Mouse (Mus musculus) lung, embryonic 14.5 days (tissue): ENCODE results near the gene Ppef2. TPM values are rescaled to one million over a fixed set of nuclear protein-coding genes. Genes with fewer than 3 reads are reported as not detected.
A peak's percentile ranks its signal among the peaks of the same experiment; 100 is the strongest.

Experiments
- ATAC-seq: fragments of 200-750 bp; cut with Nextera tagmentation; 2 replicates; pipeline ENCODE4 v1.8.0; 2017; ENCODE audit warnings: mild to moderate bottlenecking, moderate TSS enrichment, moderate library complexity; ENCODE audit not compliant: insufficient read depth
- DNase-seq: peaks from one replicate; pipeline ENCODE4 v3.0.0-alpha.2; 2015
- H3K27ac ChIP-seq: fragments of 300-500 bp; sonication (generic); 2 replicates; pipeline ENCODE4 v1.5.1; 2014; ENCODE audit warnings: low read depth, mild to moderate bottlenecking, moderate library complexity
- H3K27me3 ChIP-seq: fragments of 300-500 bp; sonication (generic); 2 replicates; pipeline ENCODE4 v1.6.1; 2014; ENCODE audit warnings: low read length, control low read depth; ENCODE audit not compliant: insufficient read depth
- H3K36me3 ChIP-seq: fragments of 300-500 bp; sonication (generic); 2 replicates; pipeline ENCODE4 v1.6.1; 2014; ENCODE audit warnings: control low read depth; ENCODE audit not compliant: insufficient read depth
- H3K4me1 ChIP-seq: fragments of 300-500 bp; sonication (generic); 2 replicates; pipeline ENCODE4 v1.6.1; 2014; ENCODE audit warnings: antibody characterized with exemption, control low read depth; ENCODE audit not compliant: insufficient read depth
- H3K4me2 ChIP-seq: fragments of 300-500 bp; sonication (generic); 2 replicates; pipeline ENCODE4 v1.6.1; 2014; ENCODE audit warnings: mild to moderate bottlenecking
- H3K4me3 ChIP-seq: fragments of 300-500 bp; sonication (generic); 2 replicates; pipeline ENCODE4 v1.5.1; 2014; ENCODE audit warnings: low read depth, low read length
- H3K9ac ChIP-seq: fragments of 300-500 bp; sonication (generic); 2 replicates; pipeline ENCODE4 v1.6.1; 2014
- H3K9me3 ChIP-seq: fragments of 300-500 bp; sonication (generic); 2 replicates; pipeline ENCODE4 v1.6.1; 2016; ENCODE audit warnings: low read depth, low read length, control low read depth
- CTCF ChIP-seq: IDR thresholded peaks from 2 replicates; pipeline ENCODE4 v1.5.1; 2016; ENCODE audit warnings: antibody characterized with exemption, low read depth
- WGBS: fragments of 180-500 bp; shearing (Covaris S2); extraction: QIAGEN DNeasy Blood & Tissue Kit; methylation state at CpG from one replicate; pipeline ENCODE4 v1.1.7; 2014; 5-methylcytosine and 5-hydroxymethylcytosine counted together
- polyA plus RNA-seq: library from polyadenylated mRNA; unstranded; fragments of >200 nt; fragmentation: Nextera tagmentation; extraction: Ambion mirVana; gene quantifications from 2 replicates; pipeline ENCODE4 v1.2.1, GENCODE M21; 2014

Gene Ppef2
- polyA plus RNA-seq, 1 experiment from 2014 or later: 0.14 TPM

DNA sequence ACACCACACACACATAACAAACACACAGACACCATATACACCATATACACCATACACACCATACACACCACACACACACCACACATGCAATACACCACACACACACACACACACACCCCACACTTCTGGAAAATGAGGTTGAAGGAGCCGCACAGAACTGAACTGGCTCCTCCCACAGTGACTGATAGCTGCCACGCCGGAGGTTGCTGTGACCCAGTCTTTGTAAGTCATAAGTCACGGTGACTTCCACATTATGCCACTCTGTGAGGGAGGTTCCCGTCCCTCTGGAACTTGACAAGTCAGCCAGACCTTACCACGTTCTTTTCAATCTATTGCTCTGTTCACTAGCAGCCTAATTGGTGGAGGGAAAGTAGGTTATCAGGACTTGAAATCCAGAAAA is 1.6 kb downstream of the Ppef2 start:
- 65% methylated on average over 6 of the region's 6 CpGs for WGBS
- ATAC-seq: no peak
- DNase-seq: no peak
- Histone ChIP-seq H3K4me3 (no peak overlapping the region), H3K9me3 (no peaks in the 10 kb centered on the region), H3K9ac (no peak overlapping the region), H3K4me1 (no peaks in the 10 kb centered on the region), H3K27me3 (no peaks in the 10 kb centered on the region), H3K36me3 (no peaks in the 10 kb centered on the region), H3K4me2 (no peak overlapping the region), H3K27ac (no peak overlapping the region)
- TF ChIP-seq CTCF: no peak

DNA sequence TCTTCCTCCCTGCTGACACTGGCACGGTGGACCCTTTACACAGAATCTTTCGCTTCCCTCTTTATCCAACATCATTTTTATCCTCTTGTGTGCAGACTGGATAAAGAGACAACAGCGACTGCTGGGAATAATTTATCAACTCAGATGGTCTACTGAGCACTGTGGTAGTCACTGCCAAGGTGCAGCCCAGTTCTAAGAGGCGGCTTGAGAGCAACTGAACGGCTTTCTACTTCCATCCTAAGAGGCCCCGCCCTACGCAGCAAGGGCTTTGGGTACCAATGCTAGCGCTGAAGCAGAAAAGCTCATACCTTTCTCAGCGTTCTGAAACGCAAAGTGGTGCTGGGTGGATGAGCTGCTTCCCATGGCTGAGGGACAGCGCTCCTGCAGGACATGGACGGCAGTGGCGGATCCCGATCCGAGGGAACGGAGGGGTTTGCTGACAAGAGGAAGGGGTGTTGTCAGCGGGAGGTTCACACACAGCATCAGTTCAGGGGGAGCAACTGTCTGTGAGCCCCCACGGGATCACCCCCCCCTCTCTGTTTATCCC is 3.2 kb downstream of the Ppef2 start:
- Histone ChIP-seq H3K36me3 (no peaks in the 10 kb centered on the region), H3K27ac (no peak overlapping the region), H3K9ac (no peak overlapping the region), H3K9me3 (no peaks in the 10 kb centered on the region), H3K4me3 (no peak overlapping the region), H3K4me1 (no peaks in the 10 kb centered on the region), H3K4me2 (0 out of 2 replicates have a peak overlapping the region, but pooled peaks have one; percentile 20), H3K27me3 (no peaks in the 10 kb centered on the region)
- ATAC-seq: 0 out of 2 replicates have a peak, but pooled peaks have one; percentile 65
- TF ChIP-seq CTCF: peak; percentile 65
- WGBS: 20% methylated on average over 18 of the region's 18 CpGs
- DNase-seq: peak; percentile 53

DNA sequence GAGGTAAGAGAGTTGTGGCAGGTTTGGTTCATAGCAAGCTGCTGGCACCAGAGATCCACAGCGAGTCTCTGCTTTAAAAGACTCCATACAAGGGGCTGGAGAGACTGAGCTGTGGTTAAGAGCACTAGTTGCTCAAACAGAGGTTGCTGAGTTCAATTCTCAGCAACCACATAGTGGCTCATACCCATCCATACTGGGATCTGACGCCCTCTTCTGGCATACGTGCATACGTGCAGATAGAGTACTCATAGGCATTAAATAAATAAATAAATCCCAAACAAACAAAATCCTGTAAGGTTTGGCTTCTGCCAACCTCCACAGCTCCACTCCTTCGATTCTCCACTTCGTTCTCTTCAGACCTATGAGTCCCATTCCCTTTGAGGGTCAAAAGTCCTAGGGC is 4.0 kb downstream of the Ppef2 start:
- ATAC-seq: no peak
- Histone ChIP-seq H3K27me3 (no peaks in the 10 kb centered on the region), H3K27ac (no peak overlapping the region), H3K4me1 (no peaks in the 10 kb centered on the region), H3K4me3 (no peak overlapping the region), H3K9ac (no peak overlapping the region), H3K4me2 (no peak overlapping the region), H3K36me3 (no peaks in the 10 kb centered on the region), H3K9me3 (no peaks in the 10 kb centered on the region)
- WGBS: 85% methylated on average over 6 of the region's 6 CpGs
- TF ChIP-seq CTCF: no peak
- DNase-seq: no peak

DNA sequence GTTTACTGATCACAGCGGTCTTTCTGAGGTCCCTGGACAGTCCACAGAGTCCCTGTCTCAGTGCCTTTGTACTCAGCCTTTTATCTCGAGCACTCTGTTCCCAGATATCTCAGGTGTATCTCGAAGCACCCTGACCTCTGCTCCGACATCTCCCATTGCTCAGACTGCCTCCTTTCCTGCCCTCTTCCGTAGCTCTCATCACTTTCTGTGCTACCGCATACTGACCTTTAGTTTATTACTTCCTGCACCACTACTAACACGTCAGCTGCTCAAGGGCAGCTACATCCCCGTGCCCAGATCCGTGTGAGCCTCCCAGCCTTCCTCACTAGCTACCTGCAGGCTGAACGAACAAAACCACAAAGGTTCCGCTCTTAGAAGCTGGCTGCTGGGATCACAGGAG is 7.5 kb downstream of the Ppef2 start:
- 79% methylated on average over 11 of the region's 11 CpGs for WGBS
- Histone ChIP-seq H3K9me3 (no peaks in the 10 kb centered on the region), H3K4me1 (no peaks in the 10 kb centered on the region), H3K36me3 (no peaks in the 10 kb centered on the region), H3K4me2 (no peak overlapping the region), H3K9ac (no peak overlapping the region), H3K27me3 (no peaks in the 10 kb centered on the region), H3K4me3 (no peak overlapping the region), H3K27ac (no peak overlapping the region)
- TF ChIP-seq CTCF: no peak
- DNase-seq: no peak
- ATAC-seq: no peak

DNA sequence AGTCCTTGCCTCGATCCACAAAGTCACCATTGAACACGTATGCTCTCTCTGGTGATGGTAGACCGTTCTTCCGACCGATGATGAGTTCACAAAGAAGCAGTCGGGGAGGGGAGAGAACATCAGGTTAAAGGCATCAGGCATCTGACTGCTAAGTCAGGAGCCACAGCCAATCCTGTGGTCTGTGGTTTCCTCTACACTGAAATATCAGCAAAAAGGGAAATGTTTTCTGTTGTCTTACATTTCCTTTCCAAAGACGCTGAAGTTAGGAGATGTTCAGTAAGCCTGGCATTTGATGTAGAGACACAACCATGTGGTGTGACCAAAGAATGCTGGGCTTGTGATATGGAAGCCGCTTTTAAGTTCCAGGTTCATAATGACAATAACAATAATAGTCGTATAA is 10.6 kb downstream of the Ppef2 start:
- ATAC-seq: no peak
- no peak for DNase-seq
- Histone ChIP-seq H3K4me2 (no peak overlapping the region), H3K9me3 (no peaks in the 10 kb centered on the region), H3K36me3 (no peaks in the 10 kb centered on the region), H3K4me1 (no peaks in the 10 kb centered on the region), H3K27ac (no peak overlapping the region), H3K4me3 (no peak overlapping the region), H3K9ac (no peak overlapping the region), H3K27me3 (no peaks in the 10 kb centered on the region)
- 91% methylated on average over 9 of the region's 9 CpGs for WGBS
- no peak for TF ChIP-seq CTCF

DNA sequence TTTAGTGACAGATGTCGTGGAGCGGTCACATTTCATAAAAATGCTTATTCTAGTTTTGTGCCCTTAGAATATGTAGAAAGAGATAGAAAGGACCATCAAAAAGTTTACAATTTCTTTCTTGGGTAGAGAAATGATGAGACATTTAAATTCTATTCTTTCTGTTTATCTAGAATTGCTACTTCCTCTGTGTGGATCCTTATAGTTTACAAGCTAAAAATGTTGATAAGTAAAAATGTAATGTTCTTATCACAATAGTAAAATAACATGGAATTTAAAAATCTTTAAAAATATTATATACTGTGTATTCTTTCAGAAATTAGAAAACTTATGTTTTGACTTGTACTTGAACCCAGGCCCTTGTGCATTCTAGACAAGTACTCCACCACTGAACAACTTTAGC is 11.2 kb downstream of the Ppef2 start:
- H3K4me3 ChIP-seq: no peak overlapping the region
- DNase-seq (no peak), ATAC-seq (no peak)
- H3K9me3 ChIP-seq: no peaks in the 10 kb centered on the region
- H3K27ac ChIP-seq: no peak overlapping the region
- no peak for TF ChIP-seq CTCF
- H3K36me3 ChIP-seq: no peaks in the 10 kb centered on the region
- H3K9ac ChIP-seq: no peak overlapping the region
- H3K27me3 ChIP-seq: no peaks in the 10 kb centered on the region
- WGBS: 90% methylated on average over 2 of the region's 2 CpGs
- H3K4me1 ChIP-seq: no peaks in the 10 kb centered on the region
- no peak overlapping the region for H3K4me2 ChIP-seq

DNA sequence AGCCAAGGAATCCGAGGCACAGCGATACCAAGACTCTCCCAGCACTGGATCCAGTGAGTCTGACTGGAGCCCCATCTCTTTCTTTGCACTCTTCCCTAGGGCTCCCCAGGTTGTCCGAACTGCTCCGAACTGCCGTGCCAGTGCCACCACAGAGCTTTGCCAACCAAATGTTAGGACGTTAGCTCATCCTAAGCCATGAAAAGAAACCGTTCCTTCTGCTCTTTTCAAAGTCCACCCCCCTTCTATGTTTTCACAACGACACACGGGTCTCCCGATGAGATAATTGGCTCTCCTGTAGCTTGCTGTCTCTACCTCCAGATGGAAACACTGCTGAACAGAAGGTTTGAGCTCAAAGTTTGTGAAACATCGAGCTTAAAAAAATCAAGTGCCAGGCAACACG is 15.3 kb downstream of the Ppef2 start:
- no peak for DNase-seq
- ATAC-seq: no peak
- WGBS: 89% methylated on average over 12 of the region's 12 CpGs
- Histone ChIP-seq H3K9me3 (no peaks in the 10 kb centered on the region), H3K27ac (no peak overlapping the region), H3K4me2 (no peak overlapping the region), H3K27me3 (no peaks in the 10 kb centered on the region), H3K4me1 (no peaks in the 10 kb centered on the region), H3K9ac (no peak overlapping the region), H3K36me3 (no peaks in the 10 kb centered on the region), H3K4me3 (no peak overlapping the region)
- no peak for TF ChIP-seq CTCF
